Mouse (Mus musculus) lung, adult 2 months (tissue): ENCODE results near the gene Cltb.
A peak's percentile ranks its signal among the peaks of the same experiment; 100 is the strongest.

Experiments
- CTCF ChIP-seq: fragments of 200-500 bp; IDR thresholded peaks from 2 replicates; pipeline ENCODE4 v1.5.1; 2011; ENCODE audit warnings: mild to moderate bottlenecking, low read length, control low read depth; ENCODE audit not compliant: insufficient read depth
- POLR2A ChIP-seq: fragments of 200-500 bp; IDR thresholded peaks from 2 replicates; pipeline ENCODE4 v1.6.1; 2011; ENCODE audit warnings: low read depth, mild to moderate bottlenecking, control low read depth, low read length, borderline replicate concordance; ENCODE audit errors: extremely low read depth

DNA sequence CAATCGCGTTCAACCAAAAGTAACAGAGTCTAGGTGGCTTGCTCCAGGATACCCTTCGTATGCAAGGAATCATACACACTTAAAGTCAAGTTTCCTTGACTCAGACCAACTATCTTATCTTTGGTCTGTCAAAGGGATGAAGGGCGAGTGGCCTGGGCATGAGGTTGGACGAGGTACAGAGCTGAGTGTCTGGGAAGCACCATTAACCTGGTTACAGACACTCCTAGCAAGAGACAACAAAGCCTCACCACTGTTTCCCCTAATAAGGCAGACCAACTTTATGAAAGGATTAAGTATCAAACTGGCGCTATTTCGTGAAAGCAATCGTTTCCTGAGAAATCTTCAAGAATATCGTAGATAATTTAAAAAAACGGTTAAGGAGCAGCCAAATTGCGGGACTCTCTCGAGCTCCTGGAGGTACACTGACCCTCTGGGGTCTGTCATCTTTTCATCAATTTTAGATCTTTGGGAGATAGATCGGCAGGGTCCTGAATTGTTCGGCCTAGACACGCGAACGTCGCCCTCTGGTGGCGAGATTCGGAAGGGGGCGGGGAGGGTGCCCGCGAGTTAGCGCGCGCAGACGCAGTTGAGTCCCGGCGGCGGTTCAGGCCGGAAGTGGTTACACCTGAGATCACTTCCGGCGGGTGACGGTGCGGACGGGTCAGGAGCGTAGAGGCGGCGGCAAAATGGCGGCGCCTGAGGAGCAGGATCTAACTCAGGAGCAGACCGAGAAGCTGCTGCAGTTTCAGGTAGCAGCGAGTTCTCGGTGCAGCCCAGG is 10.2 kb upstream of the Cltb start, which contains the start of gene Faf2:
- TF ChIP-seq CTCF (peak; percentile 67), POLR2A (peak; percentile 87; the same call in 1 of the 2 replicates)
